Mouse (Mus musculus) cerebellum, adult 2 months (tissue): ENCODE results near the gene Ahnak.

ENCODE experiments used
- CTCF ChIP-seq: fragments of 200-500 bp; IDR thresholded peaks from 2 replicates; pipeline ENCODE4 v1.5.1; 2011; ENCODE audit warnings: low read depth, mild to moderate bottlenecking, control low read depth, low read length, moderate library complexity, borderline replicate concordance; ENCODE audit not compliant: insufficient read depth
- POLR2A ChIP-seq: fragments of 200-500 bp; IDR thresholded peaks from 2 replicates; pipeline ENCODE4 v1.6.1; 2011; ENCODE audit warnings: low read length, control low read depth, borderline replicate concordance; ENCODE audit not compliant: insufficient read depth

GRCm38 (mm10) chr19:8991871-8992735 is 3.0 kb downstream of the Ahnak start:
- TF ChIP-seq POLR2A, result no peak
- no peak for TF ChIP-seq CTCF
